Mouse (Mus musculus) common myeloid progenitor, adult 5-6 weeks (primary cell): ENCODE data around the gene Prepl. TPM values are rescaled to one million over a fixed set of nuclear protein-coding genes. Genes with fewer than 3 reads are reported as not detected.

Source experiments
- ATAC-seq: replicated peaks from 2 replicates; pipeline ENCODE4 v1.8.0; 2016; ENCODE audit warnings: low read depth, mild to moderate bottlenecking, moderate TSS enrichment, inconsistent platforms; ENCODE audit not compliant: poor library complexity, severe bottlenecking
- total RNA-seq: library from RNA; stranded (forward); fragments of 200-1000, 187-1606 nt; gene quantifications from 2 replicates; pipeline ENCODE4 v1.2.3, GENCODE M21; 2017

Gene Prepl
- total RNA-seq, 1 experiment from 2014 or later: 21.8 TPM

GRCm38 (mm10) chr17:85026436-85026835 lies 63.6 kb downstream of the Prepl start:
- ATAC-seq: no peak

DNA sequence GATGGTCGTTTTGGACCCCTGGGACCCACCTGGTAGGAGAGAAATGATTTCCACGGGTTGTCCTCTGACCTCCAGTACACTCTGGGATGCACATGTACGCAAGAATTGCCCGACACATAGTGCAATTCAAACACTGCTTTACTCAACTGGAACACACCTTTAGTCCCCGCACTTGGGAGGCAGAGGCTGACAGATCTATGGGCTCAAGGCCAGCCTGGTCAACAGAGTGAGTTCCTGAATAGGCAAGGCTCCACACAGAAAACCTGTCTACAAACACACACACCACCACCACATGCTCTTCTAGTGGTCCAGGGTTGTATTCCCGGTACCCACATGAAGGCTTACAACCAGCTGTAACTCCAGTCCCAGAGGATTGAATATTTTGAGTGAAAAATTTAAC lies 64.9 kb downstream of the Prepl start:
- ATAC-seq: no peak

- ATAC-seq: no peak
These were observed 65.8 kb downstream of the Prepl start for GRCm38 (mm10) chr17:85024237-85024636.

- peak; percentile 86 for ATAC-seq
These were observed 66.5 kb downstream of the Prepl start for GRCm38 (mm10) chr17:85023247-85024167.

- ATAC-seq: no peak
These were observed 69.7 kb downstream of the Prepl start for GRCm38 (mm10) chr17:85020343-85020742.

- peak; percentile 76 for ATAC-seq
These were observed 71.2 kb downstream of the Prepl start for GRCm38 (mm10) chr17:85018794-85019193.

DNA sequence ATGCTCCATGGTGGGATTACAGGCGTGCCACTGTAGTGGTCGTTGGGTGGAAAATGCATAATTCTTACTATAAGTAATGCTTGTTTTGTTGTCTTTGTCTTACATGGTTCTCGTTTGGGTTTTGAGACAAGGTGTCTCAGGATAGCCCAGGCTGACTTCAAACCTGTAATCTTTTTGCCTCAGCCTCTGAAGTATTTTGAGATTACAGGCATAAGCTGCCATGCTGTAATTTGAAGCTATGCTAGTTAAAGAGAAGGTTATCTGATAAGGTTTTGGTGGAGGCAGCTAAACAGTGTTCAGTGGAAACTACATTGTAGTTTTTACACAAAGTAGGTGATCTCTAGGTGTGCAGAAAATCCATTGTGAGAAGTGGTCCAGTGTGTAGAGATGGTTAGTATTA lies 71.7 kb downstream of the Prepl start:
- no peak for ATAC-seq

DNA sequence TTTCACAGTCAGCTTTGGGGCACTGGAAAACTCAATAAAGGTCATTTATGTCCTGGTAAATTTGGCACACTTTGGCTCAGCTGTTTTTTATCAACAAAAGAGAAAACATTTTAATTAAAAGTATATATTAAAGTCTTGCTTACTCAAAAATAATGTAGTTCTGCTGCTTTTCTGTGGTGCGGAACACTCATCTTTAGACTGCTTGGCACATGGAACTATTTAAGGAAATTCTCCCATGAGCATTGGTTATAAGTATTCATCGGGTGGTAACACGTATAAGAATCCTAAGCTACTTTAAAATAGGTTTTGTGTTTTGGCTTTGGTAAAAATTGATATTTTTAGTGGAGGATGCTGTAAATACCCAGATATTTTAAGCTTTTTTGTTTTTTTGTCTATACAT lies 75.4 kb downstream of the Prepl start:
- ATAC-seq: no peak

DNA sequence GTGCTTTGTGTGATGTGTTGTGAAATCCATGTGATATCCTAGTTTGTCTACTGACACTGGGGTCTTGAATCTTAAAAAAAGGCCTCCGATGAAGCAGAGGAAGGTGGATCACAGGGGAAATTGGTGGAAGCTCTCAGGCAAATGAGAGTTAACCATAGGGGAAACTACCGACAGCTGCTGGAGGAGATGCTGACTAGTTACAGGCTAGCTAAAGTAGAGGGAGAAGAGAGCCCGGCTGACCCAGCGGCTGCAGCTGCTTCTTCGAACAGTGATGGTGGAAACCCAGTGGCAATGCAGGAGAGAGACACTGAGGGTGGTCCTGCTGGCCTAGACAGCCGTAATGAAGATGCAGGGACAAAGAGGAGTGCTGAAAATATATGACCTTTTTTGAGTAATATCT lies 76.6 kb downstream of the Prepl start:
- no peak for ATAC-seq

Other genes starting within 250 kb of the Prepl start
- gene Ppm1b, start 133.5 kb downstream of the Prepl start, total RNA-seq: 57.1 and 62.8 TPM in 2 replicates
- not detected in 2 replicates for gene Slc3a1, start 61.9 kb downstream of the Prepl start, total RNA-seq
- 0.87 and 3.7 TPM in 2 replicates for gene Camkmt, start 311 bp upstream of the Prepl start, total RNA-seq